Mouse (Mus musculus): ENCODE results near the gene BC117090. TPM values are rescaled to one million over a fixed set of nuclear protein-coding genes. Genes with fewer than 3 reads are reported as not detected.
"Not testable (repeated sequence)": the region's sequence is repeated elsewhere in the genome, so short reads cannot be mapped to it uniquely, and the experiment has no call there.

BC117090 gene
- total RNA-seq (2022): not detected

- DNase-seq (ENCODE audit: low spot score in 2 of 2): no peak
Measured at GRCm38 (mm10) chr16:36334232-36334631, at the start of gene BC117090. Gene BC117090, minus strand, starts transcription at chr16:36334332.

GRCm38 (mm10) chr16:36367648-36368047 lies 33.5 kb upstream of the BC117090 start, which contains the start of gene BC100530:
Gene BC100530, minus strand, starts transcription at chr16:36367748.
- not testable (repeated sequence) for DNase-seq (ENCODE audit: low spot score in 2 of 2)

DNA sequence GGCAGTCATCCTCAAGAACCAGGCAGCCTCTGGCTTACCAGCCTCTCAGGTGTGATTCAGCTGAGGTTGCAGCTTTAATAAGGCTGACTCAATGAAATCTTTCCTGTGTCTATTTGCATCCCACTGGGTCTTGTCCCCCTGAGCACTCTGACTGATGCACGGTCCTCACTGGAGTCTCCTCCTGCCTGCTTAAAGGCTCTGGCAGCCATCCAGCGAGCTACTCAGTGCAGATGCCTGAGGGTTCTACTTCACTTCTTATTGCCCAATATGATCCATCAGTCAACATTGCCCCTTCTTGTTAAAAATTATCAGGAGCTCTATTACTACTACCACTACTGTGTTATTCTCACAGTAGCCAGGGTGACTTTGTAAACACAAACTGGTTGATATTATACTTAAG lies 3.0 kb upstream of the BC117090 start:
- no peak for DNase-seq (ENCODE audit: low spot score in 2 of 2)

- no peak for DNase-seq (ENCODE audit: low spot score in 2 of 2)
Measured at GRCm38 (mm10) chr16:36319286-36319685, 14.8 kb downstream of the BC117090 start.

DNA sequence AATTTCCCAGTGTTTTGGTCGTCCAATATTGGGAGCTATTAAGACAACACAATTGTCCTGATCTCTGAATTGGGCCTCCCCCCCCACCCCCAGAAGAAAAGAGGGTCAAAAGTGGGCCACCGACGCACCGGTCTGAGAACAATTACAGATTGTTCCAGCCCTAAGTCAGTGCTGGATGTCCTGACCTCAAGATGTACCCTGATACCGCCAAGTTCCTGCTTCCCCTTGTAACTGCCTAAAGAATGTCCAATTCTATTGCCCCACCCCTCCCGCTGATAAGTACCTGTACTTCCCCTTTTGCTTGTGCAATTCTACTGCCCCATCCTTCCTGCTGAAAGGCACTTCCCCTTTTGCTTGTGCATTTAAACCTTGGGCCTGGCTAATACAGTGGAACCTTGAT lies 18.0 kb downstream of the BC117090 start:
- not testable (repeated sequence) for DNase-seq (ENCODE audit: low spot score in 2 of 2)

DNA sequence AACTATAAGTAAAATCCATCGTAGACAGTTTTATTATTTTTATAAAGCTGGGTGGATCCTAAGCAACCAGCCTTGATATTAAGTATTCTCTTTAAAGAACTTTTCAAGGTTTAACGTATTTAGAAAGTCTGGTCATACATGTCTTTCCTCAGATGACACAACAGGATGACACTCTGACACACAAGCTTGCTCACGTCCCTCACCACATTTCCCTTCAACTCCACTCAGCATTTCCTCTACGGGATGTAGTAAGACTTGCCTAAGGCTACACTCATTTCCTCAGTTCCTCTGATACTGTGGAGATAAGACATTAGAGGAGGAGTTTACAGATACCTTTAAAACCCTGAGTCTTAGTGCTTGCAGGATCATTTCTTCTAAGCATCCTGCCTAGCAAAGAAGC lies 26.5 kb downstream of the BC117090 start:
- DNase-seq (ENCODE audit: low spot score in 2 of 2): no peak

DNA sequence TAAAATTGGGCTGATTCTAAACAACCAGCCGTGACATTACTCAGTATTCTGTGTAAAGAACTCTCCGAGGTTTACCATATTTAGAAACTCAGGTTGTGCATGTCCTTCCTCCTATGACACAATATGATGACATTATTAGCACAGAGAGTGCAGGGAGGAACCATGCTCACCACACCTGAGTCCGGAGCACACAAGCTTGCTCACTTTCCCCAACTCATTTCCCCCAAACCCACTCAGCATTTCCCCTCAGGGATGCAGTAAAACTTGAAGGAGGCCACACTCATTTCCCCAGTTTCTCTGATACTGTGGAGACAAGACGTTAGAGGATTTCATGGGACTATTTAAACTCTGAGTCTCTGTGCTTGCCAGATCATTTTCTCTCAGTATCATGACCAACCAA lies 45.0 kb downstream of the BC117090 start:
- no peak for DNase-seq (ENCODE audit: low spot score in 2 of 2)

- not testable (repeated sequence) for DNase-seq (ENCODE audit: low spot score in 2 of 2)
Measured at GRCm38 (mm10) chr16:36276796-36277195, 57.3 kb downstream of the BC117090 start, which contains the start of gene Stfa1. Gene Stfa1, plus strand, starts transcription at chr16:36276951.

Other genes with a start within 250 kb of the BC117090 start
- gene Csta1, start 203.1 kb downstream of the BC117090 start, total RNA-seq (2022): not detected
- gene Stfa2l1, start 177.5 kb downstream of the BC117090 start, total RNA-seq (2022): not detected
- not detected for gene Gm5483, start 150.1 kb downstream of the BC117090 start, total RNA-seq (2022)
- gene Gm5416, start 123.9 kb downstream of the BC117090 start, total RNA-seq (2022): not detected
- gene 2010005H15Rik, start 112.9 kb downstream of the BC117090 start, total RNA-seq (2022): not detected
- gene Stfa1, start 57.4 kb downstream of the BC117090 start, total RNA-seq (2022): not detected
- not detected for gene BC100530, start 33.4 kb upstream of the BC117090 start, total RNA-seq (2022)
- not detected for gene Stfa2, start 74.1 kb upstream of the BC117090 start, total RNA-seq (2022)
- not detected for gene Stfa3, start 121.1 kb upstream of the BC117090 start, total RNA-seq (2022)
- gene Casr, start 227.8 kb upstream of the BC117090 start, total RNA-seq (2022): under 1 TPM in 3 of 4 experiments, not detected in 1; 0.16 to 0.43 (median 0.39) TPM

All from layer of hippocampus, adult 8-10 months (tissue).